13 mouse cellular contexts compared by ENCODE assay signal in the genomic region with DNA sequence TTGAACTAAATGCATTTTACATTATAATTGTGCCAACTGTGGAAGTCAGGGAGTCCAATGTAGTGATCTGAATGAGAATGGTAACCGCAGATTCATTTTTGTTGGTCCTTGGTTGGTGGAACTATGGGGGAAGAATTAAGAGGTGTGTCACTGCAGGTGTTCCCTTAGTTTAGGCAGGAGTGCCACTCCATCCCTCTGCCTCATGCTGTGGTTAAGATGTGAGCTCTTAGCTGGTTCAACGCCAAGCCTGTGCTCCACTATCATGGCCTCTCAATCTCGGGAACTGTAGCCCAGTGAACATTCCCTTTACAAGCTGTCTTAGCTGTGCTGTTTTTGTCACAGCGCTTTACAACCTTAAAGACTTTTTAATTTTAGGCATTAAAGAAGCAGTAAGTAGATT. TPM values are rescaled to one million over a fixed set of nuclear protein-coding genes. Genes with fewer than 3 reads are reported as not detected.
"Had no signal": no experiment of that assay in that cellular context is flagged by ENCODE, and none has a peak within 500 bp of the region (broad histone marks: within the 10 kb centered on the region; RNA-seq: fewer than 3 reads in every experiment).

No protein-coding gene starts in this region.

- DNase-seq: kidney, adult 2 months; layer of hippocampus, postnatal 36 days; liver, embryonic 13.5 days; lung, adult 2 months; lung, postnatal 14 days; lung, postnatal 4 days; midbrain, embryonic 14.5 days; right cerebral cortex, adult 18-20 months; right cerebral cortex, postnatal 14 days; right cerebral cortex, postnatal 4 days; thymus, adult 18-20 months; thymus, postnatal 36 days had no signal

RNA-seq across cellular contexts. Expression of gene Cmya5, which starts 18.8 kb away (rescaled TPM):
- total RNA-seq: megakaryocyte progenitor cell, adult 5-6 weeks had no signal
